Mouse (Mus musculus) hindbrain, embryonic 15.5 days (tissue): Measurements from ENCODE around the gene Phf13. TPM values are rescaled to one million over a fixed set of nuclear protein-coding genes. Genes with fewer than 3 reads are reported as not detected.
A peak's percentile ranks its signal among the peaks of the same experiment; 100 is the strongest.

Experiments
- ATAC-seq: fragments of 200-750 bp; cut with Nextera tagmentation; 2 replicates; pipeline ENCODE4 v1.8.0; 2017; ENCODE audit warnings: low read depth, moderate number of reproducible peaks, moderate TSS enrichment; ENCODE audit not compliant: low FRiP score
- H3K27ac ChIP-seq: fragments of 300-500 bp; sonication (generic); replicated peaks from 2 replicates; pipeline ENCODE4 v1.5.1; 2015; ENCODE audit warnings: mild to moderate bottlenecking, inconsistent platforms
- H3K27me3 ChIP-seq: fragments of 300-500 bp; sonication (generic); 2 replicates; pipeline ENCODE4 v1.6.1; 2015; ENCODE audit warnings: control low read depth, inconsistent platforms
- H3K36me3 ChIP-seq: fragments of 300-500 bp; sonication (generic); 2 replicates; pipeline ENCODE4 v1.6.1; 2015; ENCODE audit warnings: control low read depth, inconsistent platforms
- H3K4me1 ChIP-seq: fragments of 300-500 bp; sonication (generic); replicated peaks from 2 replicates; pipeline ENCODE4 v1.6.1; 2015; ENCODE audit warnings: control low read depth, inconsistent platforms
- H3K4me2 ChIP-seq: fragments of 300-500 bp; sonication (generic); 2 replicates; pipeline ENCODE4 v1.6.1; 2015; ENCODE audit warnings: moderate library complexity, mild to moderate bottlenecking, inconsistent platforms
- H3K4me3 ChIP-seq: fragments of 300-500 bp; sonication (generic); 2 replicates; pipeline ENCODE4 v1.5.1; 2015; ENCODE audit warnings: mild to moderate bottlenecking, inconsistent platforms
- H3K9ac ChIP-seq: fragments of 300-500 bp; sonication (generic); 2 replicates; pipeline ENCODE4 v1.6.1; 2015; ENCODE audit warnings: inconsistent platforms
- H3K9me3 ChIP-seq: fragments of 300-500 bp; sonication (generic); 2 replicates; pipeline ENCODE4 v1.6.1; 2016; ENCODE audit warnings: control low read depth, inconsistent platforms
- WGBS: fragments of 180-500 bp; shearing (Covaris S2); methylation state at CpG from one replicate; pipeline ENCODE4 v1.1.7; 2015; 5-methylcytosine and 5-hydroxymethylcytosine counted together
- polyA plus RNA-seq: library from polyadenylated mRNA; unstranded; fragments of >200 nt; fragmentation: Nextera tagmentation; extraction: Ambion mirVana; gene quantifications from 2 replicates; pipeline ENCODE4 v1.2.1, GENCODE M21; 2015

The Phf13 gene
- polyA plus RNA-seq, 1 experiment from 2014 or later = 25.5 TPM

GRCm38 (mm10) chr4:152010707-152011134 is 14.7 kb upstream of the Phf13 start:
- peak overlapping the region; percentile 7; the same call in 1 of the 2 replicates for H3K9ac ChIP-seq
- ATAC-seq = no peak

GRCm38 (mm10) chr4:152010091-152010706 is 14.1 kb upstream of the Phf13 start:
- 4% methylated on average over 10 of the region's 10 CpGs for WGBS
- Histone ChIP-seq H3K4me3 (peak overlapping the region; percentile 69), H3K36me3 (0 out of 2 replicates have a peak, but pooled peaks cover 9% of the 10 kb centered on the region), H3K4me1 (peaks cover 38% of the 10 kb centered on the region), H3K4me2 (peak overlapping the region; percentile 99), H3K27ac (no peak overlapping the region), H3K9me3 (no peaks in the 10 kb centered on the region), H3K27me3 (peaks cover 23% of the 10 kb centered on the region), H3K9ac (peak overlapping the region; percentile 59)
- no peak; the same call in 1 of the 2 replicates for ATAC-seq

More at GRCm38 (mm10) chr4:152010707-152011134, 14.7 kb upstream of the Phf13 start:
- H3K4me1 ChIP-seq = peaks cover 38% of the 10 kb centered on the region
- H3K4me3 ChIP-seq = peak overlapping the region; percentile 69
- 0 out of 2 replicates have a peak, but pooled peaks cover 9% of the 10 kb centered on the region for H3K36me3 ChIP-seq
- peak overlapping the region; percentile 99 for H3K4me2 ChIP-seq
- no peaks in the 10 kb centered on the region for H3K9me3 ChIP-seq
- H3K27me3 ChIP-seq = peaks cover 23% of the 10 kb centered on the region
- 14% methylated on average over 13 of the region's 13 CpGs for WGBS
- H3K27ac ChIP-seq = no peak overlapping the region

- under 1% methylated on average over 106 of the region's 115 CpGs for WGBS
- Histone ChIP-seq H3K9ac (peak overlapping the region; percentile 59), H3K27me3 (peaks cover 23% of the 10 kb centered on the region), H3K4me1 (peaks cover 38% of the 10 kb centered on the region), H3K4me2 (peak overlapping the region; percentile 99), H3K36me3 (0 out of 2 replicates have a peak, but pooled peaks cover 3% of the 10 kb centered on the region), H3K4me3 (peak overlapping the region; percentile 69), H3K9me3 (no peaks in the 10 kb centered on the region), H3K27ac (peak overlapping the region; percentile 80)
- peak; percentile 78 for ATAC-seq
Measured at GRCm38 (mm10) chr4:152009076-152010051, 13.3 kb upstream of the Phf13 start.

- Histone ChIP-seq H3K4me1 (peaks cover 38% of the 10 kb centered on the region), H3K27ac (peak within 1 kb of the TSS; percentile 80), H3K4me3 (peak within 1 kb of the TSS; percentile 69), H3K4me2 (peak within 1 kb of the TSS; percentile 99), H3K27me3 (peaks cover 23% of the 10 kb centered on the region), H3K9me3 (no peaks in the 10 kb centered on the region), H3K36me3 (no peaks in the 10 kb centered on the region), H3K9ac (peak within 1 kb of the TSS; percentile 59)
- peak; percentile 88 for ATAC-seq
- under 1% methylated on average over 34 of the region's 45 CpGs for WGBS
Measured at GRCm38 (mm10) chr4:152008622-152009075, 12.6 kb upstream of the Phf13 start, which contains the start of gene Klhl21. Gene Klhl21, plus strand, starts transcription at chr4:152008803.

GRCm38 (mm10) chr4:152008148-152008500 is 12.1 kb upstream of the Phf13 start:
- H3K36me3 ChIP-seq = no peaks in the 10 kb centered on the region
- H3K9me3 ChIP-seq = no peaks in the 10 kb centered on the region
- H3K4me2 ChIP-seq = peak overlapping the region; percentile 99
- peak overlapping the region; percentile 69 for H3K4me3 ChIP-seq
- peaks cover 23% of the 10 kb centered on the region for H3K27me3 ChIP-seq
- peak overlapping the region; percentile 44 for H3K9ac ChIP-seq
- H3K27ac ChIP-seq = peak overlapping the region; percentile 80
- peaks cover 38% of the 10 kb centered on the region for H3K4me1 ChIP-seq
- ATAC-seq = 0 out of 2 replicates have a peak, but pooled peaks have one; percentile 17
- under 1% methylated on average over 14 of the region's 14 CpGs for WGBS

- peaks cover 38% of the 10 kb centered on the region for H3K4me1 ChIP-seq
- peak overlapping the region; percentile 44 for H3K9ac ChIP-seq
- H3K27me3 ChIP-seq = peaks cover 23% of the 10 kb centered on the region
- H3K4me3 ChIP-seq = peak overlapping the region; percentile 69
- no peak for ATAC-seq
- H3K9me3 ChIP-seq = no peaks in the 10 kb centered on the region
- H3K27ac ChIP-seq = peak overlapping the region; percentile 80; the same call in 1 of the 2 replicates
- peak overlapping the region; percentile 99 for H3K4me2 ChIP-seq
- 5% methylated on average over 8 of the region's 8 CpGs for whole genome bisulfite sequencing
- H3K36me3 ChIP-seq = no peaks in the 10 kb centered on the region
Measured at GRCm38 (mm10) chr4:152007481-152008147, 11.6 kb upstream of the Phf13 start.

- Histone ChIP-seq H3K27me3 (peaks cover 23% of the 10 kb centered on the region), H3K4me3 (no peak overlapping the region), H3K27ac (no peak overlapping the region), H3K9me3 (no peaks in the 10 kb centered on the region), H3K9ac (no peak overlapping the region), H3K4me2 (no peak overlapping the region), H3K36me3 (no peaks in the 10 kb centered on the region), H3K4me1 (peaks cover 38% of the 10 kb centered on the region)
- WGBS = 18% methylated on average over 3 of the region's 3 CpGs
- no peak for ATAC-seq
Measured at GRCm38 (mm10) chr4:152006812-152007211, 10.8 kb upstream of the Phf13 start.

- H3K27me3 ChIP-seq = peaks cover 23% of the 10 kb centered on the region
- no peak for ATAC-seq
- no peak overlapping the region for H3K4me2 ChIP-seq
- H3K36me3 ChIP-seq = no peaks in the 10 kb centered on the region
- peaks cover 34% of the 10 kb centered on the region for H3K4me1 ChIP-seq
- 78% methylated on average over 6 of the region's 6 CpGs for WGBS
- no peak overlapping the region for H3K27ac ChIP-seq
- H3K4me3 ChIP-seq = no peak overlapping the region
- no peaks in the 10 kb centered on the region for H3K9me3 ChIP-seq
- no peak overlapping the region for H3K9ac ChIP-seq
Measured at GRCm38 (mm10) chr4:152006137-152006536, 10.1 kb upstream of the Phf13 start.

- H3K27me3 ChIP-seq = peaks cover 9% of the 10 kb centered on the region
Measured at GRCm38 (mm10) chr4:152002063-152002462, 6.0 kb upstream of the Phf13 start.

GRCm38 (mm10) chr4:152001335-152001734 is 5.3 kb upstream of the Phf13 start:
- Histone ChIP-seq H3K4me3 (no peak overlapping the region), H3K4me2 (no peak overlapping the region), H3K27me3 (peaks cover 2% of the 10 kb centered on the region), H3K9ac (no peak overlapping the region), H3K27ac (no peak overlapping the region), H3K9me3 (no peaks in the 10 kb centered on the region), H3K4me1 (peaks cover 10% of the 10 kb centered on the region), H3K36me3 (no peaks in the 10 kb centered on the region)
- WGBS = 69% methylated on average over 4 of the region's 4 CpGs
- no peak for ATAC-seq

More at GRCm38 (mm10) chr4:152002063-152002462, 6.0 kb upstream of the Phf13 start:
- no peak overlapping the region for H3K4me3 ChIP-seq
- no peak for ATAC-seq
- no peaks in the 10 kb centered on the region for H3K36me3 ChIP-seq
- no peak overlapping the region for H3K4me2 ChIP-seq
- WGBS = 91% methylated on average over 3 of the region's 3 CpGs
- no peak overlapping the region for H3K9ac ChIP-seq
- no peak overlapping the region for H3K27ac ChIP-seq
- no peaks in the 10 kb centered on the region for H3K9me3 ChIP-seq
- peaks cover 10% of the 10 kb centered on the region for H3K4me1 ChIP-seq

- no peak overlapping the region for H3K4me3 ChIP-seq
- no peak for ATAC-seq
- H3K9me3 ChIP-seq = no peaks in the 10 kb centered on the region
- no peak overlapping the region for H3K27ac ChIP-seq
- peaks cover 10% of the 10 kb centered on the region for H3K4me1 ChIP-seq
- no peaks in the 10 kb centered on the region for H3K27me3 ChIP-seq
- H3K9ac ChIP-seq = no peak overlapping the region
- no peaks in the 10 kb centered on the region for H3K36me3 ChIP-seq
- WGBS = 53% methylated on average over 4 of the region's 4 CpGs
- H3K4me2 ChIP-seq = no peak overlapping the region
Measured at GRCm38 (mm10) chr4:152000906-152001305, 4.8 kb upstream of the Phf13 start.
